Mouse (Mus musculus): ENCODE measurements around the gene Fam129a.

GRCm38 (mm10) chr1:151626631-151627030 is 55.6 kb downstream of the Fam129a start:
- TF ChIP-seq POLR2AphosphoS2 (IDR thresholded peaks at IDR 0.05; ENCODE audit: low read depth, low read length), result no peak
- TF ChIP-seq ZC3H11A (IDR thresholded peaks at IDR 0.05; ENCODE audit: low read depth, low read length), result no peak
- TF ChIP-seq RAD21 (IDR thresholded peaks at IDR 0.05; ENCODE audit: low read depth, low read length), result no peak
- TF ChIP-seq E2F4 (IDR thresholded peaks at IDR 0.05; ENCODE audit: insufficient replicate concordance, low read depth, low read length), result no peak
- no peak for TF ChIP-seq CTCF (conservative IDR thresholded peaks at IDR 0.05 in 1 of 2, IDR thresholded peaks at IDR 0.05 in 1 of 2; ENCODE audit: low read depth in 2 of 2, low read length in 2 of 2)
- TF ChIP-seq EP300 (IDR thresholded peaks at IDR 0.05; ENCODE audit: low read length), result no peak
- TF ChIP-seq MAX (IDR thresholded peaks at IDR 0.05; ENCODE audit: low read length), result no peak
- no peak for TF ChIP-seq CHD1 (IDR thresholded peaks at IDR 0.05; ENCODE audit: low read depth, low read length)
- no peak for TF ChIP-seq POLR2A (IDR thresholded peaks at IDR 0.05; ENCODE audit: low read depth, low read length)
- TF ChIP-seq GABPA (IDR thresholded peaks at IDR 0.05; ENCODE audit: insufficient replicate concordance, low read depth, low read length), result no peak

Data from CH12.LX (cell line).